Mouse (Mus musculus) CH12.LX (cell line): ENCODE results near the gene Adal. TPM values are rescaled to one million over a fixed set of nuclear protein-coding genes. Genes with fewer than 3 reads are reported as not detected.

ENCODE experiments used
- DNase-seq: peaks from one replicate; pipeline ENCODE4 v3.0.0-alpha.2; 2013; ENCODE audit errors: extremely low read depth
- H3K27ac ChIP-seq: 2 replicates; pipeline ENCODE4 v1.5.1; 2012; ENCODE audit warnings: low read depth, mild to moderate bottlenecking, control low read depth, moderate library complexity; ENCODE audit not compliant: insufficient read depth
- H3K27me3 ChIP-seq: replicated peaks from 2 replicates; pipeline ENCODE3; 2012; ENCODE audit warnings: inconsistent platforms
- H3K36me3 ChIP-seq, 2 experiments: replicated peaks in 1 of 2; 2 replicates each; pipeline versions ENCODE3 to v1.6.1; 2012; ENCODE audit warnings: inconsistent platforms in 1 of 2, low read length in 1 of 2, mild to moderate bottlenecking in 1 of 2, mixed read lengths in 1 of 2, moderate library complexity in 1 of 2; ENCODE audit not compliant: control insufficient read depth in 1 of 2, insufficient read depth in 1 of 2
- H3K4me1 ChIP-seq, 2 experiments: 2 replicates each; pipeline ENCODE4 v1.6.1; 2012; ENCODE audit warnings: inconsistent platforms in 1 of 2, moderate library complexity in 1 of 2; ENCODE audit not compliant: insufficient read depth in 2 of 2, control insufficient read depth in 1 of 2
- H3K4me2 ChIP-seq: 2 replicates; pipeline ENCODE4 v1.6.1; 2012; ENCODE audit warnings: low read depth, mild to moderate bottlenecking, control low read depth; ENCODE audit not compliant: poor library complexity, insufficient read depth, severe bottlenecking
- H3K4me3 ChIP-seq, 3 experiments: fragments of 150-350 bp in 1 of 3; sonication (generic) in 1 of 3; replicated peaks in 1 of 3; 2 replicates each; pipeline versions ENCODE3 to v1.5.1; 2011 to 2012; ENCODE audit warnings: low read depth in 2 of 3, low read length in 2 of 3, mild to moderate bottlenecking in 2 of 3, moderate library complexity in 2 of 3, control low read depth in 1 of 3, improper control_type of control experiment in 1 of 3, inconsistent platforms in 1 of 3, mixed read lengths in 1 of 3; ENCODE audit not compliant: poor library complexity in 1 of 3
- H3K79me2 ChIP-seq: replicated peaks from 2 replicates; pipeline ENCODE4 v1.6.1; 2012; ENCODE audit warnings: mild to moderate bottlenecking, moderate library complexity; ENCODE audit not compliant: control insufficient read depth, poor library complexity, insufficient read depth, severe bottlenecking; ENCODE audit errors: extremely low read depth
- H3K9ac ChIP-seq: 2 replicates; pipeline ENCODE4 v1.6.1; 2012; ENCODE audit warnings: low read depth, mild to moderate bottlenecking, control low read depth, moderate library complexity; ENCODE audit not compliant: insufficient read depth
- H3K9me3 ChIP-seq: replicated peaks from 2 replicates; pipeline ENCODE3; 2012; ENCODE audit warnings: low read length, inconsistent platforms, mixed read lengths
- CHD1 ChIP-seq: IDR thresholded peaks from 2 replicates; pipeline ENCODE4 v1.6.1; 2012; ENCODE audit warnings: low read depth, low read length, improper control_type of control experiment, inconsistent platforms
- GABPA ChIP-seq: IDR thresholded peaks from 2 replicates; pipeline ENCODE4 v1.6.1; 2012; ENCODE audit warnings: low read depth, low read length, improper control_type of control experiment, inconsistent platforms; ENCODE audit not compliant: insufficient replicate concordance
- IRF4 ChIP-seq: IDR thresholded peaks from 2 replicates; pipeline ENCODE4 v1.6.1; 2014; ENCODE audit warnings: low read depth, mild to moderate bottlenecking, inconsistent platforms, low read length, improper control_type of control experiment
- MAZ ChIP-seq: IDR thresholded peaks from 2 replicates; pipeline ENCODE4 v1.6.1; 2012; ENCODE audit warnings: low read depth, mild to moderate bottlenecking, inconsistent platforms, low read length, improper control_type of control experiment, moderate library complexity
- MXI1 ChIP-seq: IDR thresholded peaks from 2 replicates; pipeline ENCODE4 v1.6.1; 2011; ENCODE audit warnings: mild to moderate bottlenecking, low read depth, low read length, improper control_type of control experiment
- NELFE ChIP-seq: IDR thresholded peaks from 2 replicates; pipeline ENCODE4 v1.6.1; 2011; ENCODE audit warnings: low read depth, low read length, improper control_type of control experiment
- NRF1 ChIP-seq: IDR thresholded peaks from 2 replicates; pipeline ENCODE4 v1.6.1; 2014; ENCODE audit warnings: low read depth, mild to moderate bottlenecking, inconsistent platforms, low read length, improper control_type of control experiment, moderate library complexity
- RAD21 ChIP-seq: IDR thresholded peaks from 2 replicates; pipeline ENCODE4 v1.6.1; 2011; ENCODE audit warnings: low read depth, mild to moderate bottlenecking, low read length, improper control_type of control experiment, moderate library complexity
- RCOR1 ChIP-seq: conservative IDR thresholded peaks from 2 replicates; pipeline ENCODE4 v1.6.1; 2012; ENCODE audit warnings: low read depth, mild to moderate bottlenecking, inconsistent platforms, low read length, improper control_type of control experiment
- TBP ChIP-seq: conservative IDR thresholded peaks from 2 replicates; pipeline ENCODE4 v1.6.1; 2011; ENCODE audit warnings: low read depth, low read length, improper control_type of control experiment
- UBTF ChIP-seq: IDR thresholded peaks from 2 replicates; pipeline ENCODE4 v1.6.1; 2012; ENCODE audit warnings: low read depth, mild to moderate bottlenecking, inconsistent platforms, low read length, improper control_type of control experiment, moderate library complexity
- USF1 ChIP-seq: IDR thresholded peaks from 2 replicates; pipeline ENCODE4 v1.6.1; 2014; ENCODE audit warnings: low read depth, mild to moderate bottlenecking, inconsistent platforms, low read length, improper control_type of control experiment
- USF2 ChIP-seq: conservative IDR thresholded peaks from 2 replicates; pipeline ENCODE4 v1.6.1; 2011; ENCODE audit warnings: low read depth, low read length, improper control_type of control experiment
- ZMIZ1 ChIP-seq: IDR thresholded peaks from 2 replicates; pipeline ENCODE4 v1.6.1; 2012; ENCODE audit warnings: low read depth, mild to moderate bottlenecking, inconsistent platforms, low read length, improper control_type of control experiment
- ZNF384 ChIP-seq: IDR thresholded peaks from 2 replicates; pipeline ENCODE4 v1.6.1; 2012; ENCODE audit warnings: low read depth, low read length, improper control_type of control experiment, inconsistent platforms
- dilution Hi-C: fragments of 300-500 bp; cut with MboI; formaldehyde crosslinking; loops from 2 replicates; pipeline ENCODE4 v1.14.3; 2020; ENCODE audit warnings: low sequenced_read_pairs; ENCODE audit not compliant: extremely low pct_unique_long_range_greater_than_20kb, extremely low pct_ligation_motif_present
- in situ Hi-C: fragments of 300-500 bp; cut with MboI; formaldehyde crosslinking; loops from 3 replicates; pipeline ENCODE4 v1.14.3; 2019; ENCODE audit warnings: low sequenced_read_pairs, low pct_ligation_motif_present, low pct_unique_long_range_greater_than_20kb, mixed read lengths
- polyA plus RNA-seq: library from polyadenylated mRNA; unstranded; fragments of >175 nt; gene quantifications from 2 replicates; pipeline ENCODE4 v1.2.1, GENCODE M21; 2012; ENCODE audit warnings: low read depth; ENCODE audit not compliant: insufficient read length
- total RNA-seq, 2 experiments: library from RNA; depleted of rRNA; stranded (reverse); fragments of 300-350 nt in 1 of 2; fragments of >200 nt in 1 of 2; gene quantifications; 2 replicates each; pipeline ENCODE4 v1.2.3; 2012 to 2014

Gene Adal
- total and polyA plus RNA-seq, 3 experiments = 7.3 to 12.5 (median 10.4) TPM

DNA sequence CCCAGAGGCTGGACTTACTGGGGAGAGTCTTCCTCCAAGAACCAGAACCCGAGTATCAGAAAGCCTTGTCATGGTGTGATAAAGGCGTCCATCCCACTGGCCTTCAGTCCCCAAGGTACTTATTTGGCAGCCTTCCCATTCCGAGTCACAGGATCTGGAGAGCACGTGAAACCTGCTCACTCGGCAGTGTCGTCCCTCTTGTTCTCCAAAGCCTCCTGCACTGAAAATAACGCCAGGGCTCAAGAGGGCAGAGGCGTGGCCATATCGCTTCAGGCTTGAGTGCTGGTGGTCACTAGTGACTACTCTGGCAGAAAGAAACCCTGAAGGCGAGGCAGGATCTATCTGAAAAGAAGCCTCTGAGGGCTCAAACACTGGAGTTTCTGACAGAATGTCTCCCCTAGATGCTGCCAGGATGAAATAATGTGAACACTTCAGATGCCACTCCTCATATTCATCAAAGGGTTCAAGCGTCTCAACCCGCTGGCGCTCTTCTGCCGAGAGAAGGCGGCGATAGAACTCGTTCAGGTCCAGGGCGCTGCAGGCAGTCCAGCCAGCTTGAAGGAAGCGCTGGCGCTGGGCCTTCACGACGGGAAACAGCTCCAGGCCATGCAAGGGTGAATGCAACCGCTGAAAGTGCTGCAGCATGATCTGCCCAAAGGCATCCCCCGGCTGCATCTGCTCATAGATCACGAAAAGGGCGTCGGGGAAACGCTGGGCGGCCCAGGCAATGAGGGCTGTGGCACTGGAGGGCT is 786 bp upstream of the Adal start:
- peaks cover 4 to 36% of the 10 kb centered on the region in 2 experiments; a peak in 3 of 4 replicates for H3K4me1 ChIP-seq
- peak; percentile 13 for DNase-seq

DNA sequence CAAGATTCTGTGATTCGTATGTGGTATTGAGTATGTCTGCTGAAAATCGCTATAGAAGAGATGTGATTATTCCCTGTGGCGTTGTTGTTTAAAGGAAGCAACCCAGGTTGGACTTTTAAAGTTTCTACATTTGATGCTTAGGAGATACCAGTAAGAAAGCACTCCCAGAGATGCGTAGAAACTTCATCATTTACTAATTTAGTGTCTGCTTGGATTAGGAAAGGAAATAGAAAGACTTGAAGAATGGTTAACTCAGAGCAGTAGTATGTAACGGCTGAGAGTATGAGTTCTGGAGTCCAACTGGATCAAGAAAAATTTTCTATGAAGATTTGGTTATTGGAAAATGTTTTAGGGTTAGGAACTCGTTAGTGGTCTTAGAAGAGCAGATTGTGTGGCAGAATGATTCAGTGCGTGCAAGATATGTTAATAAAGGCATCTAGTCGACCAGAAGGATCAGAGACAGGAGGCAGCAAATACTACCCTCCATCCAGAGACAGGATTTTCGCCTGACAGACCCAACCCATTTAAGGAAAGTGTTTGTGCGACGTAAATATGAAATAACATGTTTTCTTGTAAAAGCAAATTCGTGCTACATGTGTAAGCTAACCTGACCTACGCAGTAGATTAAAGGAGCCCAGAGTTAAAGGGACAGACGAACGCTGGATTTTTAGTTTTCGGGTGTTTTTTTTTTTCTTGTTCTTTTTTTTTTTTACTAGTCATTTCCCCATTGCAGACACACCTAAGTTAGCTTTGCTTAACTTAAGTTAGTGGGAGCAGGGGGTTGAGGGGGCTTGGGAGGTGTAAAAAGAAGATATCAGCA is 1.2 kb downstream of the Adal start:
- no peaks in the 10 kb centered on the region for H3K27me3 ChIP-seq
- peak overlapping the region; percentile 88 for H3K9ac ChIP-seq
- dilution Hi-C loops (no loop called here), in situ Hi-C loops (no loop called here)
- H3K4me3 ChIP-seq = peak overlapping the region; percentile 61 to 80 (median 68)
- H3K36me3 ChIP-seq = peaks cover 24 to 52% of the 10 kb centered on the region in 2 experiments
- peaks cover 33% of the 10 kb centered on the region for H3K79me2 ChIP-seq
- H3K27ac ChIP-seq = no peak overlapping the region
- no peaks in the 10 kb centered on the region for H3K9me3 ChIP-seq
- H3K4me2 ChIP-seq = peak overlapping the region; percentile 90
- TF ChIP-seq ZNF384 (peak; percentile 49), TBP (0 out of 2 replicates have a peak, but pooled peaks have one; percentile 31), CHD1 (no peak)
- peaks cover 4 to 36% of the 10 kb centered on the region in 2 experiments; a peak in 3 of 4 replicates for H3K4me1 ChIP-seq
- DNase-seq = peak; percentile 4

More for the DNA sequence above, 786 bp upstream of the Adal start:
- H3K79me2 ChIP-seq = peaks cover 33% of the 10 kb centered on the region
- H3K4me2 ChIP-seq = peak overlapping the region; percentile 94
- peak overlapping the region; percentile 61 to 80 (median 80) for H3K4me3 ChIP-seq
- no peak for TF ChIP-seq IRF4
- 0 out of 2 replicates have a peak, but pooled peaks have one; percentile 26 for TF ChIP-seq MXI1
- no peaks in the 10 kb centered on the region for H3K27me3 ChIP-seq
- in situ Hi-C loops = no loop called here
- peak overlapping the region; percentile 88 for H3K9ac ChIP-seq
- H3K9me3 ChIP-seq = no peaks in the 10 kb centered on the region
- dilution Hi-C loops = no loop called here
- H3K36me3 ChIP-seq = peaks cover 12 to 36% of the 10 kb centered on the region in 2 experiments
- peak overlapping the region; percentile 96 for H3K27ac ChIP-seq

DNA sequence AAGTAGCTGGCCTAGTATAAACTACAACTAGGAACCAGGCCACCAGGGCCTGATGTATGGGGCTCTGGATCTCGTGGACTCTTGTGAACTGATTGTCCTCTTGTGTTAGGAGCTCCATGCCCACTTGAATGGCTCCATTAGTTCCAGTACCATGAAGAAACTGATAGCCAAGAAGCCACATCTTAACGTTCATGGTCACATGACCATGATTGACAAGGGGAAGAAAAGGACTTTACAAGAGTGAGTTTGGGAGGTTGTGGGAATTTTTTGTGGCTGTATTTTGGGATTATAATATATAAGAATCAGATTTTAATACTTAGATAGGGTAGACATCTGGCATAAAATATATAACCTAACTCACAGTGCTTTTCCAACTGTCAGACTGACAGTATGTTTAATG is 2.2 kb downstream of the Adal start:
- dilution Hi-C loops (no loop called here), in situ Hi-C loops (no loop called here)
- H3K4me1 ChIP-seq = peaks cover 4 to 35% of the 10 kb centered on the region in 2 experiments; a peak in 3 of 4 replicates
- no peak overlapping the region for H3K4me3 ChIP-seq
- peaks cover 32% of the 10 kb centered on the region for H3K79me2 ChIP-seq
- peak overlapping the region; percentile 90 for H3K4me2 ChIP-seq
- peaks cover 28 to 57% of the 10 kb centered on the region in 2 experiments for H3K36me3 ChIP-seq
- no peaks in the 10 kb centered on the region for H3K27me3 ChIP-seq
- H3K9ac ChIP-seq = peak overlapping the region; percentile 88; the same call in 1 of the 2 replicates
- H3K9me3 ChIP-seq = no peaks in the 10 kb centered on the region
- TF ChIP-seq RCOR1 (no peak), UBTF (no peak), USF1 (peak; percentile 61), GABPA (no peak), NELFE (no peak), MAZ (no peak), USF2 (peak; percentile 42), NRF1 (no peak), ZMIZ1 (no peak), RAD21 (no peak)
- TF ChIP-seq, all 38 proteins: peak for 2
- no peak for DNase-seq
- no peak overlapping the region for H3K27ac ChIP-seq
